Mouse (Mus musculus) spleen, adult 2 months (tissue): Measurements from ENCODE around the gene Mdc1. TPM values are rescaled to one million over a fixed set of nuclear protein-coding genes. Genes with fewer than 3 reads are reported as not detected.

ENCODE experiments used
- DNase-seq, 2 experiments: peaks; one replicate each; pipeline versions ENCODE4 v3.0.0 to v3.0.0-alpha.2; 2012 to 2021; ENCODE audit warnings: low spot score in 2 of 2, low read depth in 1 of 2
- H3K27ac ChIP-seq: fragments of 200-500 bp; 2 replicates; pipeline ENCODE4 v1.5.1; 2012; ENCODE audit warnings: low read length, inconsistent platforms; ENCODE audit not compliant: insufficient read depth
- H3K27me3 ChIP-seq: fragments of 200-500 bp; 2 replicates; pipeline ENCODE4 v1.6.1; 2012; ENCODE audit warnings: mild to moderate bottlenecking, moderate library complexity, low read length, inconsistent platforms; ENCODE audit not compliant: control insufficient read depth, insufficient read depth
- H3K36me3 ChIP-seq: fragments of 200-500 bp; 2 replicates; pipeline ENCODE4 v1.6.1; 2012; ENCODE audit warnings: mild to moderate bottlenecking, low read length, inconsistent platforms; ENCODE audit not compliant: control insufficient read depth, insufficient read depth
- H3K4me1 ChIP-seq: fragments of 200-500 bp; 2 replicates; pipeline ENCODE4 v1.6.1; 2011; ENCODE audit warnings: inconsistent platforms; ENCODE audit not compliant: control insufficient read depth, insufficient read depth, insufficient read length
- H3K4me3 ChIP-seq: fragments of 200-500 bp; 2 replicates; pipeline ENCODE4 v1.5.1; 2011; ENCODE audit warnings: mild to moderate bottlenecking, inconsistent platforms; ENCODE audit not compliant: insufficient read depth, insufficient read length; ENCODE audit errors: extremely low read depth
- CTCF ChIP-seq: fragments of 200-500 bp; IDR thresholded peaks from 2 replicates; pipeline ENCODE4 v1.5.1; 2011; ENCODE audit warnings: mild to moderate bottlenecking, inconsistent platforms; ENCODE audit not compliant: insufficient read depth, insufficient read length, insufficient replicate concordance; ENCODE audit errors: extremely low read depth
- POLR2A ChIP-seq: fragments of 200-500 bp; IDR thresholded peaks from 2 replicates; pipeline ENCODE4 v1.6.1; 2011; ENCODE audit warnings: low read depth, low read length, inconsistent platforms
- WGBS: fragments of 180-500 bp; shearing (Covaris S2); methylation state at CpG from one replicate; pipeline ENCODE4 v1.1.7; 2018; 5-methylcytosine and 5-hydroxymethylcytosine counted together
- polyA plus RNA-seq: library from polyadenylated mRNA; depleted of rRNA; stranded (reverse); fragments of >200 nt; gene quantifications from 2 replicates; pipeline ENCODE4 v1.2.3, GENCODE M21; 2012

Mdc1 gene
- polyA plus RNA-seq, 1 experiment, result 11.6 TPM

- peaks cover 10% of the 10 kb centered on the region for H3K36me3 ChIP-seq
- peak overlapping the region; percentile 99 for H3K27ac ChIP-seq
- peaks cover 11% of the 10 kb centered on the region; the same call in 1 of the 2 replicates for H3K4me1 ChIP-seq
- TF ChIP-seq CTCF (no peak), POLR2A (peak; percentile 36; the same call in 1 of the 2 replicates)
- 1% methylated on average over 17 of the region's 17 CpGs for WGBS
- DNase-seq, result peak in 1 of 2 experiments; percentile 73
- H3K27me3 ChIP-seq, result no peaks in the 10 kb centered on the region
- H3K4me3 ChIP-seq, result peak overlapping the region; percentile 97
These were observed 27.0 kb downstream of the Mdc1 start for GRCm38 (mm10) chr17:35868165-35868820.

- WGBS, result under 1% methylated on average over 7 of the region's 7 CpGs
- H3K36me3 ChIP-seq, result peaks cover 13% of the 10 kb centered on the region
- peaks cover 13% of the 10 kb centered on the region; the same call in 1 of the 2 replicates for H3K4me1 ChIP-seq
- peak overlapping the region; percentile 97 for H3K4me3 ChIP-seq
- TF ChIP-seq CTCF (no peak), POLR2A (no peak)
- no peak for DNase-seq
- no peaks in the 10 kb centered on the region for H3K27me3 ChIP-seq
- peak overlapping the region; percentile 96 for H3K27ac ChIP-seq
These were observed 27.6 kb downstream of the Mdc1 start for GRCm38 (mm10) chr17:35868961-35869345.

GRCm38 (mm10) chr17:35869346-35870067 is 28.2 kb downstream of the Mdc1 start:
- DNase-seq, result no peak
- H3K27me3 ChIP-seq, result no peaks in the 10 kb centered on the region
- under 1% methylated on average over 7 of the region's 7 CpGs for WGBS
- peaks cover 13% of the 10 kb centered on the region; the same call in 1 of the 2 replicates for H3K4me1 ChIP-seq
- peaks cover 16% of the 10 kb centered on the region for H3K36me3 ChIP-seq
- H3K4me3 ChIP-seq, result peak overlapping the region; percentile 97
- TF ChIP-seq POLR2A (no peak), CTCF (no peak)
- peak overlapping the region; percentile 96 for H3K27ac ChIP-seq

GRCm38 (mm10) chr17:35870151-35870883 is 29.0 kb downstream of the Mdc1 start:
- TF ChIP-seq POLR2A (no peak; the same call in 1 of the 2 replicates), CTCF (no peak)
- Histone ChIP-seq H3K27me3 (no peaks in the 10 kb centered on the region), H3K27ac (peak overlapping the region; percentile 96), H3K4me3 (peak overlapping the region; percentile 97), H3K36me3 (peaks cover 25% of the 10 kb centered on the region), H3K4me1 (peaks cover 13% of the 10 kb centered on the region; the same call in 1 of the 2 replicates)
- 1% methylated on average over 9 of the region's 9 CpGs for WGBS
- DNase-seq, result peak; percentile 48 to 83

GRCm38 (mm10) chr17:35870884-35871696 is 29.8 kb downstream of the Mdc1 start:
- no peak for TF ChIP-seq POLR2A
- TF ChIP-seq CTCF, result peak; percentile 28; the same call in 1 of the 2 replicates

More at GRCm38 (mm10) chr17:35870884-35871696, 29.8 kb downstream of the Mdc1 start:
- Histone ChIP-seq H3K27me3 (no peaks in the 10 kb centered on the region), H3K4me1 (peaks cover 13% of the 10 kb centered on the region; the same call in 1 of the 2 replicates), H3K27ac (peak overlapping the region; percentile 96), H3K36me3 (peaks cover 28% of the 10 kb centered on the region), H3K4me3 (peak overlapping the region; percentile 97; the same call in 1 of the 2 replicates)
- 29% methylated on average over 8 of the region's 8 CpGs for WGBS
- no peak for DNase-seq
